Mouse (Mus musculus) heart, embryonic 16.5 days (tissue): ENCODE data around the gene Atg4d. TPM values are rescaled to one million over a fixed set of nuclear protein-coding genes. Genes with fewer than 3 reads are reported as not detected.
"Not testable (repeated sequence)": the region's sequence is repeated elsewhere in the genome, so short reads cannot be mapped to it uniquely, and the experiment has no call there.

Experiments used
- ATAC-seq: fragments of 200-750 bp; cut with Nextera tagmentation; replicated peaks from 2 replicates; pipeline ENCODE4 v1.8.0; 2017; ENCODE audit warnings: moderate number of reproducible peaks; ENCODE audit not compliant: insufficient read depth, low FRiP score; ENCODE audit errors: extremely low read depth
- H3K27ac ChIP-seq: fragments of 300-500 bp; sonication (generic); 2 replicates; pipeline ENCODE4 v1.5.1; 2014; ENCODE audit warnings: mild to moderate bottlenecking, low read length, control low read depth, moderate library complexity
- H3K27me3 ChIP-seq: fragments of 300-500 bp; sonication (generic); 2 replicates; pipeline ENCODE4 v1.6.1; 2014; ENCODE audit warnings: low read length, mixed read lengths; ENCODE audit not compliant: control insufficient read depth, insufficient read depth
- H3K36me3 ChIP-seq: fragments of 300-500 bp; sonication (generic); 2 replicates; pipeline ENCODE4 v1.6.1; 2014; ENCODE audit not compliant: control insufficient read depth, insufficient read depth
- H3K4me1 ChIP-seq: fragments of 300-500 bp; sonication (generic); 2 replicates; pipeline ENCODE4 v1.6.1; 2014; ENCODE audit warnings: low read length, mixed read lengths; ENCODE audit not compliant: control insufficient read depth, insufficient read depth
- H3K4me2 ChIP-seq: fragments of 300-500 bp; sonication (generic); 2 replicates; pipeline ENCODE4 v1.6.1; 2014; ENCODE audit warnings: low read depth, mild to moderate bottlenecking, control low read depth, low read length
- H3K4me3 ChIP-seq: fragments of 300-500 bp; sonication (generic); 2 replicates; pipeline ENCODE4 v1.5.1; 2014; ENCODE audit warnings: mild to moderate bottlenecking, control low read depth, low read length
- H3K9ac ChIP-seq: fragments of 300-500 bp; sonication (generic); 2 replicates; pipeline ENCODE4 v1.6.1; 2014; ENCODE audit warnings: low read length, control low read depth
- H3K9me3 ChIP-seq: fragments of 300-500 bp; sonication (generic); replicated peaks from 2 replicates; pipeline ENCODE4 v1.6.1; 2016; ENCODE audit warnings: low read length; ENCODE audit not compliant: control insufficient read depth
- WGBS: fragments of 180-500 bp; shearing (Covaris S2); extraction: QIAGEN DNeasy Blood & Tissue Kit; methylation state at CpG from one replicate; pipeline ENCODE4 v1.1.7; 2014; 5-methylcytosine and 5-hydroxymethylcytosine counted together
- polyA plus RNA-seq: library from polyadenylated mRNA; unstranded; fragments of >200 nt; fragmentation: Nextera tagmentation; extraction: Ambion mirVana; gene quantifications from 2 replicates; pipeline ENCODE4 v1.2.1, GENCODE M21; 2015

Atg4d gene
- polyA plus RNA-seq, 1 experiment from 2014 or later: 58.8 TPM

- Histone ChIP-seq H3K27ac (peak overlapping the region; percentile 94), H3K9ac (peak overlapping the region; percentile 59), H3K36me3 (peaks cover 12% of the 10 kb centered on the region), H3K9me3 (no peaks in the 10 kb centered on the region), H3K4me2 (peak overlapping the region; percentile 71), H3K4me1 (peaks cover 29% of the 10 kb centered on the region), H3K4me3 (peak overlapping the region; percentile 87), H3K27me3 (no peaks in the 10 kb centered on the region)
- whole genome bisulfite sequencing: 67% methylated on average over 13 of the region's 13 CpGs
- ATAC-seq: no peak
These were observed 23.6 kb downstream of the Atg4d start for GRCm38 (mm10) chr9:21288404-21289336.

GRCm38 (mm10) chr9:21289337-21289671 is 24.2 kb downstream of the Atg4d start:
- Histone ChIP-seq H3K9ac (no peak overlapping the region; the same call in none of the 2 replicates), H3K4me1 (peaks cover 29% of the 10 kb centered on the region), H3K27ac (no peak overlapping the region; the same call in 1 of the 2 replicates), H3K36me3 (peaks cover 6% of the 10 kb centered on the region; the same call in 1 of the 2 replicates), H3K9me3 (no peaks in the 10 kb centered on the region), H3K27me3 (no peaks in the 10 kb centered on the region), H3K4me2 (peak overlapping the region; percentile 71), H3K4me3 (peak overlapping the region; percentile 87)
- no peak for ATAC-seq
- WGBS: 86% methylated on average over 2 of the region's 2 CpGs

- WGBS: 1% methylated on average over 20 of the region's 20 CpGs
- peak overlapping the region; percentile 80 for H3K27ac ChIP-seq
- H3K27me3 ChIP-seq: no peaks in the 10 kb centered on the region
- H3K4me2 ChIP-seq: peak overlapping the region; percentile 71
- no peaks in the 10 kb centered on the region for H3K36me3 ChIP-seq
- H3K9me3 ChIP-seq: no peaks in the 10 kb centered on the region
- peak overlapping the region; percentile 81 for H3K4me3 ChIP-seq
- peaks cover 29% of the 10 kb centered on the region for H3K4me1 ChIP-seq
- H3K9ac ChIP-seq: peak overlapping the region; percentile 85
- ATAC-seq: no peak
These were observed 25.5 kb downstream of the Atg4d start for GRCm38 (mm10) chr9:21290589-21290988.

- no peaks in the 10 kb centered on the region for H3K9me3 ChIP-seq
- peak; percentile 93 for ATAC-seq
- WGBS: under 1% methylated on average over 51 of the region's 51 CpGs
- peak within 1 kb of the TSS; percentile 85 for H3K9ac ChIP-seq
- peak within 1 kb of the TSS; percentile 71 for H3K4me2 ChIP-seq
- H3K4me3 ChIP-seq: peak within 1 kb of the TSS; percentile 81
- H3K27me3 ChIP-seq: no peaks in the 10 kb centered on the region
- H3K27ac ChIP-seq: peak within 1 kb of the TSS; percentile 83
- H3K4me1 ChIP-seq: peaks cover 29% of the 10 kb centered on the region
- no peaks in the 10 kb centered on the region for H3K36me3 ChIP-seq
These were observed 26.1 kb downstream of the Atg4d start, which contains the start of gene Cdkn2d for GRCm38 (mm10) chr9:21291022-21291787. Gene Cdkn2d, minus strand, starts transcription at chr9:21291407.

- H3K27me3 ChIP-seq, H3K36me3 ChIP-seq, ATAC-seq, H3K9me3 ChIP-seq: not testable (repeated sequence)
- WGBS: 17% methylated on average over 7 of the region's 7 CpGs
- H3K4me1 ChIP-seq: peaks cover 22% of the 10 kb centered on the region
- peak overlapping the region; percentile 65 for H3K9ac ChIP-seq
- H3K4me2 ChIP-seq: peak overlapping the region; percentile 68
- peak overlapping the region; percentile 57 for H3K4me3 ChIP-seq
- H3K27ac ChIP-seq: peak overlapping the region; percentile 83
These were observed 26.8 kb downstream of the Atg4d start for GRCm38 (mm10) chr9:21291868-21292267.

GRCm38 (mm10) chr9:21292271-21292670 is 27.2 kb downstream of the Atg4d start:
- peaks cover 18% of the 10 kb centered on the region for H3K4me1 ChIP-seq
- no peaks in the 10 kb centered on the region for H3K27me3 ChIP-seq
- no peak overlapping the region for H3K27ac ChIP-seq
- no peak for ATAC-seq
- no peak overlapping the region for H3K9ac ChIP-seq
- H3K4me3 ChIP-seq: no peak overlapping the region
- H3K4me2 ChIP-seq: no peak overlapping the region
- no peaks in the 10 kb centered on the region for H3K36me3 ChIP-seq
- no peaks in the 10 kb centered on the region for H3K9me3 ChIP-seq
- WGBS: 92% methylated on average over 3 of the region's 3 CpGs

GRCm38 (mm10) chr9:21299014-21299413 is 33.9 kb downstream of the Atg4d start:
- WGBS: 84% methylated on average over 10 of the region's 10 CpGs
- ATAC-seq: no peak
- H3K4me2 ChIP-seq: no peak overlapping the region
- H3K36me3 ChIP-seq: no peaks in the 10 kb centered on the region
- no peaks in the 10 kb centered on the region for H3K27me3 ChIP-seq
- no peak overlapping the region for H3K9ac ChIP-seq
- no peak overlapping the region for H3K4me3 ChIP-seq
- H3K4me1 ChIP-seq: no peaks in the 10 kb centered on the region
- H3K9me3 ChIP-seq: no peaks in the 10 kb centered on the region
- H3K27ac ChIP-seq: no peak overlapping the region

- no peak overlapping the region for H3K4me3 ChIP-seq
- H3K36me3 ChIP-seq: no peaks in the 10 kb centered on the region
- no peak overlapping the region for H3K4me2 ChIP-seq
- H3K27ac ChIP-seq: no peak overlapping the region
- H3K4me1 ChIP-seq: no peaks in the 10 kb centered on the region
- ATAC-seq: no peak
- no peaks in the 10 kb centered on the region for H3K27me3 ChIP-seq
- no peaks in the 10 kb centered on the region for H3K9me3 ChIP-seq
- WGBS: 65% methylated on average over 7 of the region's 7 CpGs
- H3K9ac ChIP-seq: no peak overlapping the region
These were observed 40.0 kb downstream of the Atg4d start for GRCm38 (mm10) chr9:21305065-21305464.
